Mouse (Mus musculus): ENCODE results near the gene Hapln1.

DNA sequence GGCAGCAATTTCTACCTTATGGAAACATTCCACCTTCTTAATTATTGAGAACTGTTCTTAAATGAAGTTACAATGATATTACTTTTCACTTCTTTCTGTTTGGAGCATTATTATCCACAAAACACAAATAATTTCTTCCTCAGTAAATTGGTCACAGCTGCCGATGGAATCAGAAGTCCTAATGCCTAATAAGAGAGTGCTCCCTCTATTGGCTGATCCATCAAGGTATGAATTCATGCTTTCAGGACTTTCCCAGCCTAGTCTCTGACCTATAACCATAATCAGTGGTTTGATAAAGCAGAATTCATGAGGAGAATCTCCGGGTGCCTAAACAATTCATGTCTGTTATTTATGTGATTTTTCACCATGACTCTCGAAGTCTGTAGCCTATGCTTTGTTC lies 79.5 kb downstream of the Hapln1 start:
- TF ChIP-seq GATA1 (IDR thresholded peaks at IDR 0.05; ENCODE audit: low read length) (no peak), TAL1 (IDR thresholded peaks at IDR 0.05; ENCODE audit: low read length) (no peak)
